Mouse (Mus musculus) duodenum, adult 2 months (tissue): ENCODE data around the gene Frmpd2. TPM values are rescaled to one million over a fixed set of nuclear protein-coding genes. Genes with fewer than 3 reads are reported as not detected.

ENCODE experiments used
- polyA plus RNA-seq: library from polyadenylated mRNA; depleted of rRNA; stranded (reverse); fragments of >200 nt; gene quantifications from 2 replicates; pipeline ENCODE4 v1.2.3, GENCODE M21; 2012; ENCODE audit warnings: low replicate concordance; rRNA removed

The Frmpd2 gene
- 0.05 TPM in 1 of 2 replicates, not detected in the other for polyA plus RNA-seq

DNA sequence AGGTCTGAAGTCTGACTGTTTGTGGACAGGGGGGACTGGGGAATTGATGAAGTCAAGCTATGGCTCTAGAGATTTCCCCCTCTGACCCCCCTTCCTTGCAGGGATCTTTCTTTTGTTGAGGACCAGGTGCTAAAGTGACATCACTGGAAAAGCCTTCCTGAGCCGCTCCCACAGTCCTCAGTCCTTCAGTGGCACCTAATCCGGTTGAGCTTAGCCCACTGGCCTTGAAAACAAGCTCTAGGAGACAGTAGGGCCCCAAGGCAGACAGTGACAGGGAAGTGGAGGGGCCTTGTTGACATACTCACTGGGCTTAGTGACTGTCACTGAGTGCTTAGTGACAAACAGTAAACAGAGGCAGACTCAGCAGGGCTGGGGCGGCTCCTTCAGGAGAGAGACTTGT, at the start of gene Frmpd2:
TSS of gene Frmpd2 (plus strand) at position 366 of the 400 bp plus-strand sequence.

DNA sequence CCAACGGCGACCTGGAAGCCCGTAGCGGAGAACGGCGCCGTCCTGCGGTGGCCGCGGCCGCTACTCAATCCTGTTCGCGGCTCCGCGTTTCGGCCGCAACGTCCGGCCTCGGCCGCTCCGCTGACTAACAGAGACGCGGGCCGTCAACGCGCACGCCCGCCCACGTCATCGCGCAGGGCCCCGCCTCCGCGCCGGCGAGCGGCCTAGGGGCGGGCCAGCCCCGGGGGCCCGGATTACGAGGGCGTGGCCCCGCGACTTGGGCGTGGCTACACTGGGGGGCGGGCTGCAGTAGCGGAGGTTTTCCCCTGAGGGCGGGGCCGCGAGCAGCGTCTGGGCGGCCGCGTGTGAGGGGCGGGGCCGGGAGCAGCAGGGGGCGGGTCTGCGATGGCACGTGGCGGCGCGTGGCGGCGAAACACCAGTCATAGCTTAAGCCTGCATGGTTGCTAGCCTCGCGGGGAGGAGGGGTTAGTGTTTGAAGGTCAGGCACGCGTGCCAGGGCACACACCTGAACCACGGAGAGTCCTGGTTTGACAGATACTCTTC, 24.4 kb upstream of the Frmpd2 start, which contains the start of gene Mapk8:
TSS of gene Mapk8 (minus strand) at position 132 of the 543 bp plus-strand sequence.

DNA sequence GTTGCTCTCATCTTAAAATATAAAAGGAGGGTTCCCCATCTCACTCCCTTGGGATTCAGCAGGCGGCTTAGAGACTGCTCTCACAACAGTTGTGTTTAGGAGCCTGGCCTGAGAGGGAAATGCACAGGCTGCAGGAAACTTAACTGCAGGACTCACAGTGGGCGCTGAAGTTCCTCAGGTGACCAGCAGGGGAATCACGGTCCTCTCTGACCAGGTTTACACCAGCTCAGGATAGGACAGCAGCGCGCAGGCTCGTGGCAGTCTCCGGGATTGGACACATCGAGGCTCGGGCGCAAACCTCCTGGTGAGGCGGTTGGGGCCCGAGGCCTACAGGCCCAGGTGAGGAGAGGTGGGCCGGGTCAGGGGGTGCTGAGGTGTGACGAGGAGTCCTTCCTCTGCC, 117.5 kb downstream of the Frmpd2 start, which contains the start of gene Ptpn20:
TSS of gene Ptpn20 (plus strand) at position 257 of the 400 bp plus-strand sequence.

Other genes with a start within 250 kb of the Frmpd2 start
- gene Mapk8, start 24.5 kb upstream of the Frmpd2 start, polyA plus RNA-seq, result 6.9 and 17.5 TPM in 2 replicates
- gene Ptpn20, start 117.5 kb downstream of the Frmpd2 start, polyA plus RNA-seq, result not detected in 2 replicates